Mouse (Mus musculus): ENCODE results near the gene Nuak1.
A peak's percentile ranks its signal among the peaks of the same experiment; 100 is the strongest.

Nuak1 gene

GRCm38 (mm10) chr10:84411122-84412105 is 29.0 kb downstream of the Nuak1 start:
- no peak for DNase-seq (ENCODE audit: low spot score in 2 of 2)

- DNase-seq (ENCODE audit: low spot score in 2 of 2): no peak
These were observed 31.3 kb downstream of the Nuak1 start for GRCm38 (mm10) chr10:84408965-84409660.

DNA sequence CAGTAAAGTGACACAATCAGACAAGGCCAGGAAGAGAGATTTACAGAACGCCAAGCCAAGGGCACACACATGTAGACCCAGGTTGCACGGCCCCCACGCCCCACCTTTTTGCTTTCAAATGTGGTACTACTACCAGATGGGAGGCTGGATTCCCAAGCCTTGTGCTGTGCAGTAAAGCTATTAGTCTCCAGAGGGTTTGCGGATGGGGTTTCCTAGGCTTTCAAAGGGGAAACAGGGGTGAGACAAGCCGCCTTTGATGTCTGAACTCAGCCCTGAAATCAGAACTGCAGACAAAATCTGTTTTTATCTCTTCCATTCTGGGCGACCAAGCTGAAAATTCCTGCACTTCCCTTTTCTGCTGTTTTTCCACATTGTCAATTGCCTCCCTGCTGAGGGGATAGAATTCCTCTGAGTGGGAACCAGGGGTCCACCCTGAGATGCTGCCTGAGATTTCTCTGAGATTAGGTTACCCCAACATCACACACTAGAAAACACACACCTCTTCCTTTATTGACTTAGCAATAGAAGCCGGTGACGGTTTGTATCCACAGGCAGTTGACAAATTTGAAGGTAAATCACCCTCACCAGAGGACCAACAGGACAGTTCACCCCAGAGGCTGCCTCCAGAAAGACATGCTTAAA is 35.1 kb downstream of the Nuak1 start:
- DNase-seq (ENCODE audit: low spot score in 2 of 2): no peak

- DNase-seq (ENCODE audit: low spot score in 2 of 2): peak; percentile 58 to 61
These were observed 38.5 kb downstream of the Nuak1 start for GRCm38 (mm10) chr10:84401907-84402371.

- DNase-seq (ENCODE audit: low spot score in 2 of 2): no peak
These were observed 39.2 kb downstream of the Nuak1 start for GRCm38 (mm10) chr10:84401189-84401588.

DNA sequence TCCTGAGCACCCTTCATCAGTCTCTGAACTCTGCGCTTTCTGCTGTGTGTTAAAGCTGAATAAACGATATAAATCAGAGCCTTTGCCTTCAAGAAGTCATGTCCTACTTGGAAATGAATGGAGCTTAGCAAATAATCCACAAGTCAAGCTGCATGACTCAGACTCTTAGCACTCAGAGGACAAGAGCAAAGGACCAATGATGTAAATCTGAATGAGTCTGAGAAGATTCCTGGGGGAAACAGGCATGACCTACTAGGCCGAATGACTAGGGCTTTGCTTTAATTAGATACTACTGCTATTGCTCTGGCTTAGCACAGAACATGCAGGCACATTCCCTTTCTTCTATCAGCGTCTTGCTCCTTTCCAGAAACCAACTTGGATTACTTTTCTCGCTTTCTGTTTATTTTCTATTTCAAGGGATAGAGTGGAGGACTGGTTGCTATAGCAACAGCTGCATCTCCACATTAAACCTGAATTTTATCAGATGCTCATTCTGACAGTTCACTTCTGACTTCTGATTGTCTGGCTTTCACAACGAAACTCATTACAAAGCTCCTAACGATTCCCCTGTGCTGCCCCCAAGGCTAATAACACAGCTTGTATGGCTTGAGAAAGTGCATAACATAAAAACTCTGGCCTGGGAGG is 40.2 kb downstream of the Nuak1 start:
- DNase-seq (ENCODE audit: low spot score in 2 of 2): no peak

DNA sequence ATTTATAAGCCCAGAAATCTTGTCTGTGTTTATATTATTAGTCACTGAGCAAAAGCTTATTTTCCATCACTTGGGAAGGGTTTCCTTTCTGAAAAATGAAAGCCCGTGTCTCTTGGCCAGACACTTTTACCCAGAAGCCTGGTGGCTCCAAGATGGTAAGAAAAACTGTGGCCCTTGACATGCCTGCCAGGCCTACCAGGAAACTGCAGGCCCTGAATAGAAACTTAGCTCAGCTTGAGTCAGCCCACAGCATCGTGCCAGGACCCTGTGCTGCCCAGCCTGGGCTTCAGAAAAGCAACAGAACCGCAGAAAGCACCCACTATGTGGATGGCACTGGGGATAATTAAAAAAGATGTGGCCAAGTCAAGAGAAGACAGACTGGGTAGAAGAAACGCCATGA is 43.1 kb downstream of the Nuak1 start:
- DNase-seq (ENCODE audit: low spot score in 2 of 2): no peak

- no peak for DNase-seq (ENCODE audit: low spot score in 2 of 2)
These were observed 44.3 kb downstream of the Nuak1 start for GRCm38 (mm10) chr10:84395885-84396659.

DNA sequence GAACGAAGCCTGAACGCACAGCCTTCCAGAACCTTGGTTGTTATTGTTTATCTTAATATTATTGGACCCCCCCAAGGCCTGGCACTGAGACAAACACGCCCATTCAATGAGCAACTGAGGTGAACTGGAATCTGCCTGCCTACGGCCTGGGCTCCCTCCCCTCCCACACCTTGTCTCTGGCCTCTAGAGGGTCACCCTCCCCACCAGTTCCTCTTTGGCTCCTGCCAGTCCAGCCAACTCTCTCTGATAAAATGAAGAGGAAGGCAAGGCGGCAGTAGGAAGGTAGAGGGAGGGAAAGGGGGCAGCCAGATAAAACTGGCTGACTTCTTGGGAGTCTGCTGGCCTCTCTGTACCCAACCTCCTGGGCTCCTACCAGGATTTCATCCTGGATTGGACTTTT is 45.1 kb downstream of the Nuak1 start:
- no peak for DNase-seq (ENCODE audit: low spot score in 2 of 2)

DNA sequence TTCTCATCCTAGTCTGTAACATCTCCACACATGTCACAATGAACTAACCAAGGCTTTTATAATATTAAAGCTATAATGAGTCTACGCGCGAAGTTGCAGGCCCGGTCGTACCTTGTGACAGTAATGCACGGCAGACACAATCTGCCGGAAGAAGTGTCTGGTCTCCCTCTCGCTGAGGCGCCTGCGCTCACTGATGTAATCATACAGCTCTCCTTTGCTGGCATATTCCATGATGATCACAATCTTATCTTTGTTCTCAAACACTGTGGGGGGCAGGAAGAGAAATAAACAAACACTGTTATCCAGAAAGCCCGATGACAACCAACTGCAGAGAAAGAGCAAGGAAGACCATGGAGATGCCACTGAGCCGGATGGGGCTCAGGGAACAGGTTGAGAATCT is 46.5 kb downstream of the Nuak1 start:
- DNase-seq (ENCODE audit: low spot score in 2 of 2): no peak

GRCm38 (mm10) chr10:84393405-84393804 is 47.0 kb downstream of the Nuak1 start:
- DNase-seq (ENCODE audit: low spot score in 2 of 2): no peak

- no peak for DNase-seq (ENCODE audit: low spot score in 2 of 2)
These were observed 47.7 kb downstream of the Nuak1 start for GRCm38 (mm10) chr10:84392723-84393081.

DNA sequence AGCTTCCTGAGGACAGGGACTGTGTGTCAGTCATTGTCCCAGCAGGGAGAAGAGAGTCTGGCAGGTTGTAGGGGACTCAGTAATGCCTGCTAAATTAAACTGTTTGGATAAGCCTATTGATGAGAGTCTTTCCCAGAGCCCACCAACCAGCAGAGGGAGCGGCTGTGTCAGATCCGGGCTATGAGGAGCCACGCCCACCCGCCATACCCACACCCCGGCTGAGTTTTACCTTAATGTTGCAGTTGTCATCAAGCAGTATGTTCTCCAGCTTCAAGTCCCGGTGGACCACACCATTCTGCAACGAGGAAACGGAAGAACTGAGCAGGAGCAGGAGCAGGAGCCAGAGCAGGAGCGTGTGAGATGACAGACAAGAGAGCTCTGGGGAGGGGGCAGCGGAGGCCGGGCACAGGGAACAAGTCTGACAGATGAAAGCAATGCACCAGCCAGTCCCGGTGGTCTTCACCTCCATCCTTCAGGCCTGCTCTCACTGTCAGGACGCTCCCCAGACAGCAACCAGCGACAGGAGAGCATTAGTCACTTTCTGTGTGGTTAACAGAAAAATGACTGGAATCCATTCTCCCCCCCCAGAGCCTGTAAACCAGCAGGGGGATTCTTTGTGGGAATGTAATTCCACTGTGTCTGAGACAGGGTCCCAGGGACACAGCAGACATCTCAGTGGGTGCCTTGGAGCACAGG is 48.2 kb downstream of the Nuak1 start:
- DNase-seq (ENCODE audit: low spot score in 2 of 2): peak in 1 of 2 experiments; percentile 17

- no peak for DNase-seq (ENCODE audit: low spot score in 2 of 2)
These were observed 50.7 kb downstream of the Nuak1 start for GRCm38 (mm10) chr10:84389707-84390106.

GRCm38 (mm10) chr10:84388357-84389141 is 51.8 kb downstream of the Nuak1 start:
- DNase-seq (ENCODE audit: low spot score in 2 of 2): no peak

DNA sequence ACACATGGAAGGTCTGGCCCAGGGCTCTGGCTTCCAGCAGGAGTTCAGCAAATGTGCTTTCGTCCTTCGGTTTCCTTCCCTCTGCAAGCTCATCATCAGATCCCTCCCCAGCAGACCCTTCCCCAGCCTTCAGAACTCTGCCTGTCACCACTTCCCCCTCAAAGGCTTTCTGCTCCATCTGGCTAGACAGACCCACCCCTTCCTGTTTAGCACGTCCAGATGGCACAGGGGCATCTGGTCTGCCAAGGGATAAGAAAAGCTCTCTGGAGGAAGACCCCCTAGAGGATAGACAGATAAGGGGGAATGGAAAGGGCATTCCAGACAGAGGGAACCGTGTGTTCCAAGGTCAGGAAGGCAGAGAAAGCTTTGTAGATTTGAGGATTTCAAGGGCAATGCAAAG is 53.1 kb downstream of the Nuak1 start:
- peak; percentile 44 to 46 for DNase-seq (ENCODE audit: low spot score in 2 of 2)

- DNase-seq (ENCODE audit: low spot score in 2 of 2): no peak
These were observed 53.7 kb downstream of the Nuak1 start for GRCm38 (mm10) chr10:84386625-84387242.

DNA sequence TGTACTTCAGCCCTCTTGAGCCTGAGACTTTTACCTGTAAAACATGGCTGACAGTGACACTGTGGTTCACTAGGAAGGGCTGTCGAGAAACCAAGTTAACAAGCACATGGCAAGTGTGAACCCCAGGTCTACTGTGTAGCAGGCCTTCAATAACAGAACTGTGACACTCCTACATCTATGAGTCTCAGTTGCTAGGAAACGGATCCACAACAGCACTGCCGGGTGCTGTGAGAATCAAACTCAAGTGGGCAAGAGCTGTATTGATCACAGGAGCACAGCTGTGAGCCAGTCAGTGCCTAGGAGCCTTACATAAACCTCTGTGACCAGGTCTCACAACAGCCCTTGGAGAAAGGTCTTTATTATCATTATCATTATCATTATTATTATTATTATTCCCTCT is 54.2 kb downstream of the Nuak1 start:
- DNase-seq (ENCODE audit: low spot score in 2 of 2): no peak

GRCm38 (mm10) chr10:84384761-84385160 is 55.6 kb downstream of the Nuak1 start:
- DNase-seq (ENCODE audit: low spot score in 2 of 2): no peak

All from spleen, postnatal 36 days (tissue).